ENCODE assay signal across 8 mouse cellular contexts in genomic region chr4:117928234-117928633, GRCm38 (mm10). TPM values are rescaled to one million over a fixed set of nuclear protein-coding genes. Genes with fewer than 3 reads are reported as not detected.
DNase-seq lines count a peak whose midpoint lies in the region; ATAC-seq and TF ChIP-seq lines count a peak whose summit lies in the region.

No protein-coding gene starts in this region.

- peak; percentile 52 for TF ChIP-seq RAD21 in MEL (IDR thresholded peaks at IDR 0.05; ENCODE audit: low read depth, low read length)

- no peak overlapping the region for H3K9ac ChIP-seq in hindbrain, embryonic 13.5 days
- H3K9ac ChIP-seq in MEL (ENCODE audit: control insufficient read depth, low read depth, low read length, poor library complexity, severe bottlenecking): no peak overlapping the region
- peak overlapping the region; percentile 5; the same call in 1 of the 2 replicates for H3K9ac ChIP-seq in intestine, embryonic 16.5 days (ENCODE audit: low read depth, low read length)

- 0 out of 2 replicates have a peak overlapping the region, but pooled peaks have one; percentile 53 for H3K4me3 ChIP-seq in hindbrain, embryonic 10.5 days
- no peak overlapping the region for H3K4me3 ChIP-seq in hindbrain, embryonic 13.5 days
- no peak overlapping the region for H3K4me3 ChIP-seq in MEL (ENCODE audit: control insufficient read depth in 1 of 2, insufficient read depth in 1 of 2, low read depth in 2 of 2, low read length in 2 of 2)
- peak overlapping the region; percentile 62 for H3K4me3 ChIP-seq in embryonic facial prominence, embryonic 10.5 days
- peak overlapping the region; percentile 55; the same call in 1 of the 2 replicates for H3K4me3 ChIP-seq in intestine, embryonic 16.5 days (ENCODE audit: low read length)
- no peak overlapping the region for H3K4me3 ChIP-seq in midbrain, embryonic 10.5 days

- no peaks in the 10 kb centered on the region for H3K9me3 ChIP-seq in hindbrain, embryonic 10.5 days
- 0 out of 2 replicates have a peak, but pooled peaks cover 3% of the 10 kb centered on the region for H3K9me3 ChIP-seq in hindbrain, embryonic 13.5 days
- no peaks in the 10 kb centered on the region for H3K9me3 ChIP-seq in MEL (replicated peaks; ENCODE audit: insufficient read depth, low read length)
- H3K9me3 ChIP-seq in embryonic facial prominence, embryonic 10.5 days: no peaks in the 10 kb centered on the region
- no peaks in the 10 kb centered on the region for H3K9me3 ChIP-seq in intestine, embryonic 16.5 days (ENCODE audit: control insufficient read depth, low read length)
- H3K9me3 ChIP-seq in midbrain, embryonic 10.5 days (replicated peaks): no peaks in the 10 kb centered on the region

- no peak for TF ChIP-seq POLR2A in MEL (IDR thresholded peaks at IDR 0.05; ENCODE audit: control insufficient read depth in 1 of 2, insufficient read depth in 1 of 2, low read depth in 1 of 2, low read length in 2 of 2, poor library complexity in 1 of 2)

- no peak overlapping the region for H3K4me2 ChIP-seq in hindbrain, embryonic 13.5 days
- 0 out of 2 replicates have a peak overlapping the region, but pooled peaks have one; percentile 3 for H3K4me2 ChIP-seq in intestine, embryonic 16.5 days (ENCODE audit: low read depth, low read length)

- peak; percentile 80 for DNase-seq in hindbrain, embryonic 10.5 days (ENCODE audit: low spot score)
- peak; percentile 75 for DNase-seq in MEL (ENCODE audit: low read depth, low spot score)
- peak; percentile 83 for DNase-seq in embryonic facial prominence, embryonic 10.5 days (ENCODE audit: low spot score)
- DNase-seq in midbrain, embryonic 10.5 days (ENCODE audit: low spot score): peak; percentile 79
- DNase-seq in thymus, postnatal 36 days: peak; percentile 18 to 24
- DNase-seq in T-cell, adult 2 months (ENCODE audit: low spot score): no peak

- peaks cover 38% of the 10 kb centered on the region for H3K4me1 ChIP-seq in hindbrain, embryonic 10.5 days (replicated peaks)
- peaks cover 37% of the 10 kb centered on the region for H3K4me1 ChIP-seq in hindbrain, embryonic 13.5 days (replicated peaks)
- H3K4me1 ChIP-seq in MEL (ENCODE audit: control insufficient read depth in 1 of 2, insufficient read depth in 2 of 2, low read length in 2 of 2): peaks cover 0 to 18% of the 10 kb centered on the region in 2 experiments; a peak in 2 of 4 replicates
- peaks cover 42% of the 10 kb centered on the region for H3K4me1 ChIP-seq in embryonic facial prominence, embryonic 10.5 days
- peaks cover 31% of the 10 kb centered on the region for H3K4me1 ChIP-seq in intestine, embryonic 16.5 days (ENCODE audit: control insufficient read depth, insufficient read depth, low read length)
- peaks cover 34% of the 10 kb centered on the region for H3K4me1 ChIP-seq in midbrain, embryonic 10.5 days

- no peaks in the 10 kb centered on the region for H3K79me2 ChIP-seq in MEL (ENCODE audit: control insufficient read depth, insufficient read depth, low read length, poor library complexity)

- 12% methylated on average over 6 of the region's 6 CpGs for WGBS in hindbrain, embryonic 10.5 days
- 16% methylated on average over 6 of the region's 6 CpGs for WGBS in hindbrain, embryonic 13.5 days
- WGBS in embryonic facial prominence, embryonic 10.5 days: 14% methylated on average over 6 of the region's 6 CpGs
- 24% methylated on average over 6 of the region's 6 CpGs for WGBS in intestine, embryonic 16.5 days
- 7% methylated on average over 6 of the region's 6 CpGs for WGBS in midbrain, embryonic 10.5 days

- H3K27me3 ChIP-seq in hindbrain, embryonic 10.5 days (ENCODE audit: insufficient read depth, poor library complexity, severe bottlenecking): peaks cover 85% of the 10 kb centered on the region
- peaks cover 71% of the 10 kb centered on the region for H3K27me3 ChIP-seq in hindbrain, embryonic 13.5 days
- H3K27me3 ChIP-seq in MEL (ENCODE audit: control insufficient read depth in 1 of 2, insufficient read depth in 2 of 2, low read length in 2 of 2): no peaks in the 10 kb centered on the region
- peaks cover 82% of the 10 kb centered on the region for H3K27me3 ChIP-seq in embryonic facial prominence, embryonic 10.5 days (replicated peaks; ENCODE audit: low read depth, poor library complexity, severe bottlenecking)
- H3K27me3 ChIP-seq in intestine, embryonic 16.5 days (replicated peaks; ENCODE audit: control insufficient read depth, insufficient read depth, low read length): peaks cover 33% of the 10 kb centered on the region
- H3K27me3 ChIP-seq in midbrain, embryonic 10.5 days (ENCODE audit: low read depth, poor library complexity, severe bottlenecking): peaks cover 81% of the 10 kb centered on the region

- ATAC-seq in hindbrain, embryonic 13.5 days (ENCODE audit: low FRiP score): no peak
- no peak for ATAC-seq in intestine, embryonic 16.5 days

- H3K27ac ChIP-seq in hindbrain, embryonic 10.5 days: no peak overlapping the region
- no peak overlapping the region for H3K27ac ChIP-seq in hindbrain, embryonic 13.5 days
- H3K27ac ChIP-seq in MEL (ENCODE audit: control insufficient read depth, low read depth, low read length): peak overlapping the region; percentile 24; the same call in 1 of the 2 replicates
- H3K27ac ChIP-seq in embryonic facial prominence, embryonic 10.5 days (replicated peaks): no peak overlapping the region
- H3K27ac ChIP-seq in intestine, embryonic 16.5 days (ENCODE audit: low read length): no peak overlapping the region
- no peak overlapping the region for H3K27ac ChIP-seq in midbrain, embryonic 10.5 days (replicated peaks)

- 0 out of 2 replicates have a peak, but pooled peaks cover 8% of the 10 kb centered on the region for H3K36me3 ChIP-seq in hindbrain, embryonic 10.5 days
- H3K36me3 ChIP-seq in hindbrain, embryonic 13.5 days: peaks cover 12% of the 10 kb centered on the region
- peaks cover 0 to 9% of the 10 kb centered on the region in 2 experiments; a peak in 2 of 4 replicates for H3K36me3 ChIP-seq in MEL (ENCODE audit: control insufficient read depth in 1 of 2, insufficient read depth in 2 of 2, low read length in 2 of 2)
- peaks cover 4% of the 10 kb centered on the region for H3K36me3 ChIP-seq in embryonic facial prominence, embryonic 10.5 days (replicated peaks)
- no peaks in the 10 kb centered on the region for H3K36me3 ChIP-seq in intestine, embryonic 16.5 days (ENCODE audit: control insufficient read depth, insufficient read depth, low read length)
- H3K36me3 ChIP-seq in midbrain, embryonic 10.5 days: peaks cover 5% of the 10 kb centered on the region

- peak; percentile 89 to 94 (median 89) for TF ChIP-seq CTCF in MEL (IDR thresholded peaks at IDR 0.05 in 2 of 3, conservative IDR thresholded peaks at IDR 0.05 in 1 of 3; ENCODE audit: control insufficient read depth in 1 of 3, insufficient read depth in 1 of 3, low read depth in 2 of 3, low read length in 3 of 3, poor library complexity in 1 of 3, severe bottlenecking in 1 of 3)

- TF ChIP-seq EP300 in MEL (IDR thresholded peaks at IDR 0.05; ENCODE audit: low read depth in 1 of 2, low read length in 2 of 2): no peak

RNA-seq across cellular contexts. Expression of gene Artn, which starts 1.3 kb away (rescaled TPM):
- polyA plus RNA-seq in hindbrain, embryonic 10.5 days (2016; fragmentation: Nextera tagmentation; extraction: Ambion mirVana): 1.4 and 1.8 TPM in 2 replicates
- polyA plus RNA-seq in hindbrain, embryonic 13.5 days (2015; fragmentation: Nextera tagmentation; extraction: Ambion mirVana): 0.78 and 0.84 TPM in 2 replicates
- 0.08 TPM in 1 of 2 replicates, not detected in the other for total RNA-seq in MEL (2012; rRNA removed)
- under 1 TPM in 1 of 2 experiments, not detected in 1; 0.21 TPM for polyA plus RNA-seq in MEL (2012; ENCODE audit: insufficient read depth in 1 of 2, insufficient read length in 2 of 2, low read depth in 1 of 2, low replicate concordance in 2 of 2, missing spikeins in 1 of 2)
- 3.1 and 6.7 TPM in 2 replicates for polyA plus RNA-seq in embryonic facial prominence, embryonic 10.5 days (2016; fragmentation: Nextera tagmentation; extraction: Ambion mirVana)
- polyA plus RNA-seq in intestine, embryonic 16.5 days (2015; fragmentation: Nextera tagmentation; extraction: Ambion mirVana): 3.7 and 5.2 TPM in 2 replicates
- polyA plus RNA-seq in midbrain, embryonic 10.5 days (2016; fragmentation: Nextera tagmentation; extraction: Ambion mirVana): 0.51 and 0.81 TPM in 2 replicates

RNA-seq across cellular contexts. Expression of gene Ipo13, which starts 13.4 kb away (rescaled TPM):
- polyA plus RNA-seq in hindbrain, embryonic 10.5 days (2016; fragmentation: Nextera tagmentation; extraction: Ambion mirVana): 71.1 and 79.5 TPM in 2 replicates
- polyA plus RNA-seq in hindbrain, embryonic 13.5 days (2015; fragmentation: Nextera tagmentation; extraction: Ambion mirVana): 64.4 and 74.5 TPM in 2 replicates
- 38.1 and 39.5 TPM in 2 replicates for total RNA-seq in MEL (2012; rRNA removed)
- polyA plus RNA-seq in MEL (2012; ENCODE audit: insufficient read depth in 1 of 2, insufficient read length in 2 of 2, low read depth in 1 of 2, low replicate concordance in 2 of 2, missing spikeins in 1 of 2): 10 to 100 TPM in 1 of 2 experiments, not detected in 1; 88.0 TPM
- polyA plus RNA-seq in embryonic facial prominence, embryonic 10.5 days (2016; fragmentation: Nextera tagmentation; extraction: Ambion mirVana): 62.8 and 72.3 TPM in 2 replicates
- 31.1 and 37.4 TPM in 2 replicates for polyA plus RNA-seq in intestine, embryonic 16.5 days (2015; fragmentation: Nextera tagmentation; extraction: Ambion mirVana)
- 66.5 and 80.5 TPM in 2 replicates for polyA plus RNA-seq in midbrain, embryonic 10.5 days (2016; fragmentation: Nextera tagmentation; extraction: Ambion mirVana)

RNA-seq across cellular contexts. Expression of gene Dph2, which starts 36.4 kb away (rescaled TPM):
- polyA plus RNA-seq in hindbrain, embryonic 10.5 days (2016; fragmentation: Nextera tagmentation; extraction: Ambion mirVana): 27.1 and 27.5 TPM in 2 replicates
- polyA plus RNA-seq in hindbrain, embryonic 13.5 days (2015; fragmentation: Nextera tagmentation; extraction: Ambion mirVana): 24.0 and 24.8 TPM in 2 replicates
- 24.7 and 27.2 TPM in 2 replicates for total RNA-seq in MEL (2012; rRNA removed)
- 10 to 100 TPM in 1 of 2 experiments, not detected in 1; 25.2 TPM for polyA plus RNA-seq in MEL (2012; ENCODE audit: insufficient read depth in 1 of 2, insufficient read length in 2 of 2, low read depth in 1 of 2, low replicate concordance in 2 of 2, missing spikeins in 1 of 2)
- polyA plus RNA-seq in embryonic facial prominence, embryonic 10.5 days (2016; fragmentation: Nextera tagmentation; extraction: Ambion mirVana): 24.8 and 26.6 TPM in 2 replicates
- polyA plus RNA-seq in intestine, embryonic 16.5 days (2015; fragmentation: Nextera tagmentation; extraction: Ambion mirVana): 17.1 and 19.4 TPM in 2 replicates
- 27.9 and 30.9 TPM in 2 replicates for polyA plus RNA-seq in midbrain, embryonic 10.5 days (2016; fragmentation: Nextera tagmentation; extraction: Ambion mirVana)

RNA-seq across cellular contexts. Expression of gene Atp6v0b, which starts 41.1 kb away (rescaled TPM):
- 208 and 263 TPM in 2 replicates for polyA plus RNA-seq in hindbrain, embryonic 10.5 days (2016; fragmentation: Nextera tagmentation; extraction: Ambion mirVana)
- polyA plus RNA-seq in hindbrain, embryonic 13.5 days (2015; fragmentation: Nextera tagmentation; extraction: Ambion mirVana): 485 and 492 TPM in 2 replicates
- 227 and 286 TPM in 2 replicates for total RNA-seq in MEL (2012; rRNA removed)
- polyA plus RNA-seq in MEL (2012; ENCODE audit: insufficient read depth in 1 of 2, insufficient read length in 2 of 2, low read depth in 1 of 2, low replicate concordance in 2 of 2, missing spikeins in 1 of 2): 100 to 1,000 TPM in 1 of 2 experiments, not detected in 1; 343 TPM
- polyA plus RNA-seq in embryonic facial prominence, embryonic 10.5 days (2016; fragmentation: Nextera tagmentation; extraction: Ambion mirVana): 157 and 162 TPM in 2 replicates
- 345 and 371 TPM in 2 replicates for polyA plus RNA-seq in intestine, embryonic 16.5 days (2015; fragmentation: Nextera tagmentation; extraction: Ambion mirVana)
- 193 and 213 TPM in 2 replicates for polyA plus RNA-seq in midbrain, embryonic 10.5 days (2016; fragmentation: Nextera tagmentation; extraction: Ambion mirVana)

RNA-seq across cellular contexts. Expression of gene B4galt2, which starts 44.9 kb away (rescaled TPM):
- polyA plus RNA-seq in hindbrain, embryonic 10.5 days (2016; fragmentation: Nextera tagmentation; extraction: Ambion mirVana): 22.7 and 31.7 TPM in 2 replicates
- 45.2 and 45.4 TPM in 2 replicates for polyA plus RNA-seq in hindbrain, embryonic 13.5 days (2015; fragmentation: Nextera tagmentation; extraction: Ambion mirVana)
- total RNA-seq in MEL (2012; rRNA removed): 0.08 TPM in 1 of 2 replicates, not detected in the other
- polyA plus RNA-seq in MEL (2012; ENCODE audit: insufficient read depth in 1 of 2, insufficient read length in 2 of 2, low read depth in 1 of 2, low replicate concordance in 2 of 2, missing spikeins in 1 of 2): under 1 TPM in 1 of 2 experiments, not detected in 1; 0.19 TPM
- polyA plus RNA-seq in embryonic facial prominence, embryonic 10.5 days (2016; fragmentation: Nextera tagmentation; extraction: Ambion mirVana): 24.7 and 27.2 TPM in 2 replicates
- polyA plus RNA-seq in intestine, embryonic 16.5 days (2015; fragmentation: Nextera tagmentation; extraction: Ambion mirVana): 10.5 and 11.1 TPM in 2 replicates
- 24.8 and 27.9 TPM in 2 replicates for polyA plus RNA-seq in midbrain, embryonic 10.5 days (2016; fragmentation: Nextera tagmentation; extraction: Ambion mirVana)

Comparison
In these comparisons a context has a peak if more than half of its experiments do, and no peak if none do; other contexts are left out.
1. H3K4me3 ChIP-seq: peak in hindbrain, embryonic 10.5 days (single experiment), embryonic facial prominence, embryonic 10.5 days (single experiment) and intestine, embryonic 16.5 days (single experiment); none in hindbrain, embryonic 13.5 days (single experiment), MEL (0 of 2) and midbrain, embryonic 10.5 days (single experiment).